Mouse (Mus musculus) cerebellum, adult 2 months (tissue): ENCODE data around the gene Ly6g6f.

Source experiments
- CTCF ChIP-seq: fragments of 200-500 bp; IDR thresholded peaks from 2 replicates; pipeline ENCODE4 v1.5.1; 2011; ENCODE audit warnings: low read depth, mild to moderate bottlenecking, control low read depth, low read length, moderate library complexity, borderline replicate concordance; ENCODE audit not compliant: insufficient read depth
- POLR2A ChIP-seq: fragments of 200-500 bp; IDR thresholded peaks from 2 replicates; pipeline ENCODE4 v1.6.1; 2011; ENCODE audit warnings: low read length, control low read depth, borderline replicate concordance; ENCODE audit not compliant: insufficient read depth

GRCm38 (mm10) chr17:35060737-35061297, 24.6 kb downstream of the Ly6g6f start:
- no peak for TF ChIP-seq CTCF
- TF ChIP-seq POLR2A, result no peak
